Mouse (Mus musculus): Measurements from ENCODE around the gene Crybg1.

Gene Crybg1

GRCm38 (mm10) chr10:44094794-44095193 lies 53.9 kb downstream of the Crybg1 start:
- DNase-seq (ENCODE audit: low spot score in 2 of 2): no peak

- no peak for DNase-seq (ENCODE audit: low spot score in 2 of 2)
These were observed 56.9 kb downstream of the Crybg1 start for GRCm38 (mm10) chr10:44091757-44092156.

GRCm38 (mm10) chr10:44080351-44080750 lies 68.3 kb downstream of the Crybg1 start:
- DNase-seq (ENCODE audit: low spot score in 2 of 2): no peak

GRCm38 (mm10) chr10:44078799-44079521 lies 69.7 kb downstream of the Crybg1 start:
- peak in 1 of 2 experiments; percentile 46 for DNase-seq (ENCODE audit: low spot score in 2 of 2)

GRCm38 (mm10) chr10:44071095-44071494 lies 77.6 kb downstream of the Crybg1 start:
- DNase-seq (ENCODE audit: low spot score in 2 of 2): peak; percentile 33 to 35

GRCm38 (mm10) chr10:44069131-44069530 lies 79.5 kb downstream of the Crybg1 start:
- DNase-seq (ENCODE audit: low spot score in 2 of 2): no peak

GRCm38 (mm10) chr10:44065848-44066360 lies 82.7 kb downstream of the Crybg1 start:
- no peak for DNase-seq (ENCODE audit: low spot score in 2 of 2)

- DNase-seq (ENCODE audit: low spot score in 2 of 2): no peak
These were observed 85.7 kb downstream of the Crybg1 start for GRCm38 (mm10) chr10:44062981-44063380.

GRCm38 (mm10) chr10:44050913-44051312 lies 97.7 kb downstream of the Crybg1 start:
- DNase-seq (ENCODE audit: low spot score in 2 of 2): no peak

- no peak for DNase-seq (ENCODE audit: low spot score in 2 of 2)
These were observed 103.9 kb downstream of the Crybg1 start for GRCm38 (mm10) chr10:44044727-44045126.

GRCm38 (mm10) chr10:44043630-44044029 lies 105.0 kb downstream of the Crybg1 start:
- no peak for DNase-seq (ENCODE audit: low spot score in 2 of 2)

GRCm38 (mm10) chr10:44039185-44039584 lies 109.5 kb downstream of the Crybg1 start:
- DNase-seq (ENCODE audit: low spot score in 2 of 2): no peak

- peak in 1 of 2 experiments; percentile 49 for DNase-seq (ENCODE audit: low spot score in 2 of 2)
These were observed 110.6 kb downstream of the Crybg1 start for GRCm38 (mm10) chr10:44037918-44038544.

GRCm38 (mm10) chr10:44029566-44029965 lies 119.1 kb downstream of the Crybg1 start:
- DNase-seq (ENCODE audit: low spot score in 2 of 2): no peak

- DNase-seq (ENCODE audit: low spot score in 2 of 2): no peak
These were observed 121.4 kb downstream of the Crybg1 start for GRCm38 (mm10) chr10:44027226-44027625.

- DNase-seq (ENCODE audit: low spot score in 2 of 2): no peak
These were observed 122.5 kb downstream of the Crybg1 start for GRCm38 (mm10) chr10:44026105-44026504.

GRCm38 (mm10) chr10:44024705-44025104 lies 123.9 kb downstream of the Crybg1 start:
- DNase-seq (ENCODE audit: low spot score in 2 of 2): no peak

GRCm38 (mm10) chr10:44020141-44020540 lies 128.5 kb downstream of the Crybg1 start:
- peak in 1 of 2 experiments; percentile 43 for DNase-seq (ENCODE audit: low spot score in 2 of 2)

GRCm38 (mm10) chr10:44018562-44018961 lies 130.1 kb downstream of the Crybg1 start:
- DNase-seq (ENCODE audit: low spot score in 2 of 2): no peak

GRCm38 (mm10) chr10:44015631-44016030 lies 133.0 kb downstream of the Crybg1 start:
- DNase-seq (ENCODE audit: low spot score in 2 of 2): no peak

GRCm38 (mm10) chr10:44013885-44014284 lies 134.8 kb downstream of the Crybg1 start:
- no peak for DNase-seq (ENCODE audit: low spot score in 2 of 2)

- DNase-seq (ENCODE audit: low spot score in 2 of 2): no peak
These were observed 137.2 kb downstream of the Crybg1 start for GRCm38 (mm10) chr10:44011408-44011807.

- no peak for DNase-seq (ENCODE audit: low spot score in 2 of 2)
These were observed 139.8 kb downstream of the Crybg1 start for GRCm38 (mm10) chr10:44008808-44009207.

Measured in urinary bladder, adult 18-20 months (tissue).